Mouse (Mus musculus): Measurements from ENCODE around the gene Ccdc103.

- TF ChIP-seq CTCF (IDR thresholded peaks at IDR 0.05; ENCODE audit: insufficient read depth, low read length) (no peak), POLR2A (IDR thresholded peaks at IDR 0.05; ENCODE audit: borderline replicate concordance, extremely low read depth, low read depth, low read length) (no peak)
These were observed 44.9 kb upstream of the Ccdc103 start for GRCm38 (mm10) chr11:102836146-102836545.

Data from lung, adult 2 months (tissue).